Mouse (Mus musculus): Measurements from ENCODE around the gene Cfap45. TPM values are rescaled to one million over a fixed set of nuclear protein-coding genes. Genes with fewer than 3 reads are reported as not detected.
A peak's percentile ranks its signal among the peaks of the same experiment; 100 is the strongest.

Cfap45 gene
- polyA plus RNA-seq, 1 experiment from 2014 or later, result 0.77 TPM

DNA sequence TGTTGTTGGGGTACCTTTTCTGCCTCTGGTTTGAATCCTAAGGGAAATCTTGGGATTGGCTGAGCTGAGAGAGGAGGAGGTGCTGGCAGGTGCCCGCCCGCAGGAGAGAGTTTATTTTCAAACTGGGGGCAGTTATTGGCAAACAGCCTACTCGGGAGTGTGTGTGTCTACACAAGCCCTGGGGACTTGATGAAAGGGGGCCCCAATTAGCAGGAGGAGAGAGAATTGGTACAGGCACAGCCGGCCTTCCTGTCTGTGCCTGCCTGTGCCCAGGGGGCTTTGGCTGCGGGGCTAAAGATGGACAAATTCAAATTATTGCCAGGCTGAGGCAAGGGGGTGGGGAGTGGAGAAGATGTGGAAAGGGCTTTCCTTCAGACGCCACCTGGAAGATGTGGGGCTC lies 34.8 kb upstream of the Cfap45 start:
- Histone ChIP-seq H3K4me1 (replicated peaks; ENCODE audit: control insufficient read depth, insufficient read depth, low read length) (peaks cover 6% of the 10 kb centered on the region; the same call in 1 of the 2 replicates), H3K36me3 (ENCODE audit: control insufficient read depth, insufficient read depth) (0 out of 2 replicates have a peak, but pooled peaks cover 17% of the 10 kb centered on the region), H3K4me2 (replicated peaks; ENCODE audit: low read depth) (peak overlapping the region; percentile 76), H3K27me3 (replicated peaks; ENCODE audit: control insufficient read depth, insufficient read depth, low read length) (no peaks in the 10 kb centered on the region), H3K9ac (ENCODE audit: low read depth, low read length) (peak overlapping the region; percentile 11; the same call in 1 of the 2 replicates), H3K4me3 (ENCODE audit: low read depth, low read length) (0 out of 2 replicates have a peak overlapping the region, but pooled peaks have one; percentile 11), H3K9me3 (ENCODE audit: control insufficient read depth) (no peaks in the 10 kb centered on the region), H3K27ac (ENCODE audit: low read depth, low read length) (no peak overlapping the region; the same call in none of the 2 replicates)
- no peak for TF ChIP-seq CTCF (IDR thresholded peaks at IDR 0.05; ENCODE audit: low read depth)
- no peak for ATAC-seq
- WGBS, result 64% methylated on average over 6 of the region's 6 CpGs

DNA sequence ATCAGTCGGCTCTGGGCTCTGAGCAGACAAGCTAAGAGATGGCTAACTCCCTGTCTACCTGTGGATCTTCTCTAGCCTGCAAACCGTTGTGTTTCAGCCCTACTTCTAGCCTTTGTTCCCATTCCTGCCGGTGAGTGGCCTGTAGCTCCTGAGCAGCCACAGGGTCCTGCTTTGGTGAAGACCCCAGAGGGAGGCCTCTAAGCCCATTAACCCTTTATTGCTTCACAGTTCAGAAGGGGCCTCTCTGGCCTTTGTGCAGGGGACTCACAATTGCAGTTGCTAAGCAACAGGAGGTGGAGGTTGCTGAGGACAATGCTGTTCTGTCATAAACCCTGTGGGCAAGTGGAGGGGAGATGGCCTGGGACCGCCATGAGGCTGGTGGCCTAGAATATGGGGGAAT lies 34.4 kb upstream of the Cfap45 start:
- Histone ChIP-seq H3K4me2 (replicated peaks; ENCODE audit: low read depth) (peak overlapping the region; percentile 76), H3K27me3 (replicated peaks; ENCODE audit: control insufficient read depth, insufficient read depth, low read length) (no peaks in the 10 kb centered on the region), H3K4me1 (replicated peaks; ENCODE audit: control insufficient read depth, insufficient read depth, low read length) (peaks cover 6% of the 10 kb centered on the region; the same call in 1 of the 2 replicates), H3K27ac (ENCODE audit: low read depth, low read length) (no peak overlapping the region; the same call in 1 of the 2 replicates), H3K9ac (ENCODE audit: low read depth, low read length) (0 out of 2 replicates have a peak overlapping the region, but pooled peaks have one; percentile 11), H3K36me3 (ENCODE audit: control insufficient read depth, insufficient read depth) (peaks cover 20% of the 10 kb centered on the region; the same call in 1 of the 2 replicates), H3K4me3 (ENCODE audit: low read depth, low read length) (no peak overlapping the region), H3K9me3 (ENCODE audit: control insufficient read depth) (no peaks in the 10 kb centered on the region)
- TF ChIP-seq CTCF (IDR thresholded peaks at IDR 0.05; ENCODE audit: low read depth), result no peak
- no peak for ATAC-seq
- WGBS, result 34% methylated on average over 4 of the region's 4 CpGs

DNA sequence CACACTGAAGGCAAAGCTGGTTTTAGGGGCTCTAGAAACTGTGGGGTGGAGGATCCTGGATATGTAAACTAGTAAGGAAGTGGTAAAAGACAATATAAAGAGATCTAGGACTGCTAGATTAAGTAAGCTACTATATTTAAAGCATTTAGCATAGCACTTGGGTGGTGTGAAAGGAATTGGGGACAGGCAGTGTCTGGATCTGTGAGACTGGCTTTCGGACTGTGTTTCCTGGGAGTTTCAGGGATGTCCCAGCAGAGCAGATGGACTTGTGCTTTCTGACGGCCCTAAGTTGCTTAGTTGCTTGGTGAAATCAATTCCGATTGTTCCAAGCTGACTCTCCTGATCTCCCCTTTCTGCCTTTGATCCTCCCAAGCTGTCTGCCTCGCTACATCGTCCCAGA lies 34.0 kb upstream of the Cfap45 start:
- H3K27ac ChIP-seq (ENCODE audit: low read depth, low read length), result no peak overlapping the region; the same call in 1 of the 2 replicates
- peaks cover 25% of the 10 kb centered on the region; the same call in 1 of the 2 replicates for H3K36me3 ChIP-seq (ENCODE audit: control insufficient read depth, insufficient read depth)
- no peak overlapping the region for H3K4me3 ChIP-seq (ENCODE audit: low read depth, low read length)
- H3K4me1 ChIP-seq (replicated peaks; ENCODE audit: control insufficient read depth, insufficient read depth, low read length), result peaks cover 6% of the 10 kb centered on the region; the same call in 1 of the 2 replicates
- H3K9me3 ChIP-seq (ENCODE audit: control insufficient read depth), result no peaks in the 10 kb centered on the region
- ATAC-seq, result no peak
- WGBS, result 66% methylated on average over 5 of the region's 5 CpGs
- TF ChIP-seq CTCF (IDR thresholded peaks at IDR 0.05; ENCODE audit: low read depth), result no peak
- peak overlapping the region; percentile 76 for H3K4me2 ChIP-seq (replicated peaks; ENCODE audit: low read depth)
- H3K9ac ChIP-seq (ENCODE audit: low read depth, low read length), result no peak overlapping the region
- no peaks in the 10 kb centered on the region for H3K27me3 ChIP-seq (replicated peaks; ENCODE audit: control insufficient read depth, insufficient read depth, low read length)

DNA sequence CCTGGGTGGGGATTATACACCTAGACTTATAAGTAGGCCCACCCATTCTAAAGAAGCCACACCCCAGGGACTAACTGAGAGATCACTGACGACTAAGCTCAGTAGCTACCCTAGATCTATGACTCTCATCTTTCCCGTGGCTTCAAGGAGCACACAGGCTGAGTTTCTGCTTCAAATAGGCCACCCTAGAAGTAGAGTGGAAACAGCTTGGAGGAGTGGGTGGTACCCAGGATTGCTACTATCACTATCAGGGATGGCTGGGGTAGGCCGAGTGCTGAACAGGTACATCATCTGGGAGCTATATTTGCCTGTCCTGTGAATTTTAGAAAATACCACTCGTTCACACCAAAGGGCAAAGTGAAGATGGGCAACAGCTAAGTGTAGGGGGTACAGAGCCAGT lies 32.7 kb upstream of the Cfap45 start:
- no peak for TF ChIP-seq CTCF (IDR thresholded peaks at IDR 0.05; ENCODE audit: low read depth)
- no peaks in the 10 kb centered on the region for H3K9me3 ChIP-seq (ENCODE audit: control insufficient read depth)
- H3K9ac ChIP-seq (ENCODE audit: low read depth, low read length), result no peak overlapping the region
- H3K4me1 ChIP-seq (replicated peaks; ENCODE audit: control insufficient read depth, insufficient read depth, low read length), result peaks cover 6% of the 10 kb centered on the region; the same call in 1 of the 2 replicates
- H3K4me2 ChIP-seq (replicated peaks; ENCODE audit: low read depth), result no peak overlapping the region; the same call in 1 of the 2 replicates
- H3K27me3 ChIP-seq (replicated peaks; ENCODE audit: control insufficient read depth, insufficient read depth, low read length), result no peaks in the 10 kb centered on the region
- 54% methylated on average over 4 of the region's 4 CpGs for WGBS
- no peak overlapping the region for H3K4me3 ChIP-seq (ENCODE audit: low read depth, low read length)
- peak overlapping the region; percentile 35; the same call in 1 of the 2 replicates for H3K27ac ChIP-seq (ENCODE audit: low read depth, low read length)
- peaks cover 37% of the 10 kb centered on the region for H3K36me3 ChIP-seq (ENCODE audit: control insufficient read depth, insufficient read depth)
- no peak for ATAC-seq

DNA sequence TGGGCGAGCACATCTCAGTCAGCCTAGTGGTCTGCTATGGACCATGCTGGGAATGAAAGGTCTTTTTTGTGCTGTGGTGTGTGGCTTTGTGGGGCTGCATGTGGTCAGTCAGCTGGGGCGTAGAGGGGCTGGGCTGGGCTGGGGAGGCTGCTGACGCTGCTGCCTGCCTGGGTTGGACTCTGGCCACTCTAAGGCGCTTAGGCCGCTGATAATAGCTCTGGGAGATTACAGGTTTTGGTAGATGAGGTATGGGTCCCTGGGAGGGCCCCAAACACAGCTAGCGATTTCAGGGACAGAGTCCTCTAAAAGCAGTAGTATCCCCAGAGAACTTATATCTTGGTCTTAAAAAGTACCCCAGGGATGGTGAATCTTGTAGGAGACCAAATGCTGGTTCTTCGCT lies 31.8 kb upstream of the Cfap45 start:
- Histone ChIP-seq H3K9me3 (ENCODE audit: control insufficient read depth) (no peaks in the 10 kb centered on the region), H3K36me3 (ENCODE audit: control insufficient read depth, insufficient read depth) (peaks cover 46% of the 10 kb centered on the region), H3K27ac (ENCODE audit: low read depth, low read length) (0 out of 2 replicates have a peak overlapping the region, but pooled peaks have one; percentile 22), H3K4me1 (replicated peaks; ENCODE audit: control insufficient read depth, insufficient read depth, low read length) (0 out of 2 replicates have a peak, but pooled peaks cover 3% of the 10 kb centered on the region), H3K4me2 (replicated peaks; ENCODE audit: low read depth) (peak overlapping the region; percentile 3), H3K9ac (ENCODE audit: low read depth, low read length) (no peak overlapping the region), H3K4me3 (ENCODE audit: low read depth, low read length) (no peak overlapping the region), H3K27me3 (replicated peaks; ENCODE audit: control insufficient read depth, insufficient read depth, low read length) (no peaks in the 10 kb centered on the region)
- ATAC-seq, result peak; percentile 36
- 52% methylated on average over 7 of the region's 7 CpGs for WGBS
- TF ChIP-seq CTCF (IDR thresholded peaks at IDR 0.05; ENCODE audit: low read depth), result no peak

DNA sequence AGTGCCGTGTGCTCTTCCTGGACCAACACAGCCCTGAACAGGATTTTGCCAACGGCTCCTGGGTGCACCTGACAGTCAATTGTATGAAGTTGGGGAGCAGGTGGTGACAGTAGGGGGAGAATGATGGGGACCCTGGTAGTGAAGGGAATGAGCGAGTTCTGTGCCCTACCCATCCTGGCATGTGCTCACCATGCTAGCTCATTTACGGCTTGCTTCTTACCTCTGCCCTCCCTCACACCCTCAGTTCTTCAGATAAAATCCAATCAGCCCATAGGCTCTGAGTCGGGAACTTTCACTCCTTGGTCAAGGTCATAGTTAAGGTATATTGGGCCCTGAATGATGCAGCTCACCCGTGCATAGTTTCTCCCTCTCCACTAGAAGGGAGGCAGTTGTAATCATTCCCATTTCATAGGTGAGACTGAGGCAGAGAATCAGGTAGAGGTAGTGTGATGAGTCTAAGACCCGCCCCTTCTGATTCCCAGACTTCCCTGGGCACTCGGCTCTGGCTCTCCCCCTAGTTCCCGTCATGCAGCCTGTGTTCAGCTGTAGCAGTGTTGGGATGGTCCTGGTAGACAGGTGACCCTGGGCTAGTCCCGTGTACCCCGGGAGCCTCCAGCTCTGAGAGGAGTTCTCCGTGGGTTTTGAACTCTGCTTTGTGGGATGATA lies 30.9 kb upstream of the Cfap45 start:
- WGBS, result 38% methylated on average over 12 of the region's 12 CpGs
- Histone ChIP-seq H3K36me3 (ENCODE audit: control insufficient read depth, insufficient read depth) (peaks cover 42% of the 10 kb centered on the region), H3K27ac (ENCODE audit: low read depth, low read length) (peak overlapping the region; percentile 22; the same call in 1 of the 2 replicates), H3K4me1 (replicated peaks; ENCODE audit: control insufficient read depth, insufficient read depth, low read length) (0 out of 2 replicates have a peak, but pooled peaks cover 3% of the 10 kb centered on the region), H3K27me3 (replicated peaks; ENCODE audit: control insufficient read depth, insufficient read depth, low read length) (no peaks in the 10 kb centered on the region), H3K4me3 (ENCODE audit: low read depth, low read length) (no peak overlapping the region), H3K4me2 (replicated peaks; ENCODE audit: low read depth) (peak overlapping the region; percentile 54), H3K9ac (ENCODE audit: low read depth, low read length) (no peak overlapping the region), H3K9me3 (ENCODE audit: control insufficient read depth) (no peaks in the 10 kb centered on the region)
- peak; percentile 23; the same call in 1 of the 2 replicates for ATAC-seq
- no peak for TF ChIP-seq CTCF (IDR thresholded peaks at IDR 0.05; ENCODE audit: low read depth)
